Mouse (Mus musculus): ENCODE measurements around the gene Rarres2. TPM values are rescaled to one million over a fixed set of nuclear protein-coding genes. Genes with fewer than 3 reads are reported as not detected.

The Rarres2 gene
- polyA plus RNA-seq (2012; rRNA removed; ENCODE audit: low replicate concordance) = 29.5 and 42.3 TPM in 2 replicates

DNA sequence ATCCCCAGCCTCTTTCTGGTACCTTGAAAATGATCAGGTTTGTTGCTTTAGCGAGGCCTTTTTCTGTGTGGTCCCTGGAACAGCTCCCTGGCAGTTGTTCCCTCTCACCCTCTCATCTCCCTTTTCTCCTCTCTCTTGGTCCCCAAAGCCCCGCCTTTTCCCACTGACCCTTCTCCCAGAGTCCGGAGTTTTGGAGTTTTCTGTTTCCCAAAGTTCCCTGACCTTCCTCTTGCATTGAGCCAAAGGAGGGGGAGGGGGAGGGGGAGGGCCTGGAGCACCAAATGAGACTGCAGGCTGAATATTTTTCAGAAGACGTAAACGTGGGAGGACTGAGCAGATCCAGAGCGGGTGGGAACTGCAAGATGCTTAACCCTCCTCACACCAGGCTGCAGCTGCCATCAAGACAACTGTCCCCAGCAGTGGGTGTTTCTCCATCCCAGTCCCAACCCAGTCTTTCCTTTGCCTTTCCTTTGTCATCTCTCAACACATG, at the start of gene Rarres2:
Rarres2 (minus strand) TSS at position 218 of the 490 bp plus-strand sequence.

GRCm38 (mm10) chr6:48601271-48602079, 28.9 kb upstream of the Rarres2 start, which contains the start of gene Zfp775:
TSS of gene Zfp775 (plus strand) at chr6:48602063.

GRCm38 (mm10) chr6:48593158-48594042, 20.8 kb upstream of the Rarres2 start, which contains the start of the genes Repin1 and Gm44965:
TSS of gene Repin1 (plus strand) at chr6:48593883.
TSS of gene Gm44965 (plus strand) at chr6:48593941.

DNA sequence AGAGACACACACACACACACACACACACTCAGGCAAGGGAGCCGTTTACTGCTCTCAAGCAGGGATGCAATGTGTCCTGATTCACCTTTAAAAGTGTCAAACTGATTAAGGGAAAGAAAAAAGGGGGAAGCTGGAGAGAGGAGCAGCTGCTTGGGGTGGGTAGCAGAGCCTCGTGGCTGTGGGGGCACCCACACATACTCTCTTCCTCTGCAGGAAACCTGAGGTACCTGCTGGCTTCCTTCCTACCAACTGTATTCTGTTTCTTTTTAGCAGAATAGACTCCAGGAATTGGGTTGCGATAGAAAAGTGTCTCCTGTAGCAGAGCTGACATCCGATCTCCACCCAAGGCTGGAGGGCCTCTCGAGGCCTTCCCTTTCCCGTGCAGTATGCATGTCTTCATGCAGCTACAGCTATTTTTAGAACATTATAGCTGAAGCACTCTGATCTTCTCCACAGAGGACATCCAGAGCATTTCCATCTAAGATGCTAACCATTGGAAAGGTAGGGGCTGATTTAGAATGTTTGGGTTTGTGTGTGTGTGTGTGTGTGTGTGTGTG, 16.7 kb upstream of the Rarres2 start, which contains the start of gene Gm45021:
Gm45021 (plus strand) TSS at position 417 of the 557 bp plus-strand sequence.

DNA sequence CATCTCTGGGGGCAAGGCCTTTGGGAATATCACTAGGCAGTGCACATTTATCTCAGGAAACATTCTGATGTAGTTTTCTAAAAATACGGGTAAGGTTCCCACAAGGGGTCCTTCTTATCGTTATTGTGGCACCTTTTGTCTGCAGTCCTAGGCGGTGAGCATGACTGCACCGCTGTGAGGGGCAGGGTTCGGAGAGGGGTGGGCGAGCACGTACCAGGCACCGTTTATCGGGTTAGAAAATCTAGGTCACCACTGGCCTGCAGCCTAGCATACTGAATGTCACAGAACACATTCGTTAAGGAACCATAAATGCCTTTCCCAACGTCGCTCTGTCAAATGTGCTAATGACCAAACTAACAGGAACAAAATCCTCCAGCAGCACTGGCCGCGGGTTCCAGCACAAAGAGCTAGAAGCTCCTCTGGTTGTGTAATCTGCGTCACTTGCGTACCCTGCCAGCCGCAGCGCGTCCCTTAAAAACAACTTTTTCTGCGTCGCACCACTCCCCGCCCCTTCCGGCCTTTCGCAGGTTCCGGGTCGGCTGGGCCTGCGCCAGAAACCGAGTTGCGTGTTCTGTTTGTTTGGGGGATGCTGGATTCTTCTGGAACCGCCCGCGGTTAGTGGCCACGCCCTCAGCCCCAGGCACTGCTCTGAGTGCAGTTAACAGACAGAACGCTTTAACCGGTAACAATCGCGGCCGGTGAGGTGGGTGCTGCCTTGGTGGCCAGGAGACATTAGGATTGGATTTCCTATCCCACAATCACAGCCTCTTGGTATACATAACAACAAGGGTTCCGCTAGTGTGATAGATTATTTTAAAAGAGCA, 18.1 kb downstream of the Rarres2 start, which contains the start of gene Lrrc61:
Lrrc61 (plus strand) TSS at position 517 of the 824 bp plus-strand sequence.

DNA sequence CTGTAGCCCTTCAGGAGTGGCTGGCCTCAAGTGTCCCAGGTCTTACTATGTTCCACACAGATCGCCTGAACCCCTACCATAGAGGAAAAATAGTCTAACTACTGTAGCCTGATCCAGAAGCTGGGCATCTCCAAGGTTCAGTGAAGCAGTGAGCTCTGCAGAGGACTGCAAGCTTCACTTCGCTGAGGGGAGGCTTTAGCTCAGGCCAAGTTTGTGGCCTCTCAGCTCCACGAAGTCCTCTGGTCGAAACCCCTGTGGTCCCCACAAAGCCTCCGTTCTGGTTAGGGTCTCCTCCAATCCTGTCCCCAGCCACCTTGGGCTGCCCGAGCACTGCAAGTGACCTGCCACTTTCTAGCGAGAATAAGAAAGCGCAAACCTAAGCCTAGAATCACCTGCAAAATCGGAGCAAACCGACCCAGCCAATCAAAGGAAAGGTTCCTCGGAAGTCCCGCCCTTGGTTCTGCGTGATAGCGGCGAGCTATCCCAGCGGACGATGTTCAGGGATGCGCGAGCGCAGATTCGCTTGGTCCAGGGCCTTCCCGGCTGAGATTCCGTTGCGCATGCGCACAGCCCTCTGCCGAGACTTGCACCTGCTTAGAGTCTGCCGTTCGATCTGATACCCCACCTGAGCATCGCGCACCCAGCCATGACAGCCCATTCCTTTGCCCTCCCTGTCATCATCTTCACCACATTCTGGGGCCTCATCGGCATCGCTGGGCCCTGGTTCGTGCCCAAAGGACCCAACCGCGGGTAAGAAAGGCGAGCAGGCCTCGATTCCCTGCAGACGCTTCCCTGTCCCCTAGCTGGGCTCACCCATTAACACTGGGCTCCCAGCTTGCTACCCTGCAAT, 35.3 kb downstream of the Rarres2 start, which contains the start of gene Atp6v0e2:
Atp6v0e2 (plus strand) TSS at position 511 of the 850 bp plus-strand sequence.

Other genes with a start within 250 kb of the Rarres2 start
- 9.1 and 12.5 TPM in 2 replicates for gene Krba1, start 177.2 kb downstream of the Rarres2 start, polyA plus RNA-seq (2012; rRNA removed; ENCODE audit: low replicate concordance)
- 21.7 and 31.1 TPM in 2 replicates for gene Zfp467, start 127.0 kb downstream of the Rarres2 start, polyA plus RNA-seq (2012; rRNA removed; ENCODE audit: low replicate concordance)
- 0.99 and 1.9 TPM in 2 replicates for gene Sspo, start 124.6 kb downstream of the Rarres2 start, polyA plus RNA-seq (2012; rRNA removed; ENCODE audit: low replicate concordance)
- 21.6 and 36.5 TPM in 2 replicates for gene Atp6v0e2, start 35.2 kb downstream of the Rarres2 start, polyA plus RNA-seq (2012; rRNA removed; ENCODE audit: low replicate concordance)
- 17.9 and 19.5 TPM in 2 replicates for gene Lrrc61, start 18.0 kb downstream of the Rarres2 start, polyA plus RNA-seq (2012; rRNA removed; ENCODE audit: low replicate concordance)
- not detected in 2 replicates for gene Gm45021, start 16.8 kb upstream of the Rarres2 start, polyA plus RNA-seq (2012; rRNA removed; ENCODE audit: low replicate concordance)
- gene Repin1, start 21.1 kb upstream of the Rarres2 start, polyA plus RNA-seq (2012; rRNA removed; ENCODE audit: low replicate concordance) = 8.1 and 17.1 TPM in 2 replicates
- not detected in 2 replicates for gene Gm44965, start 21.2 kb upstream of the Rarres2 start, polyA plus RNA-seq (2012; rRNA removed; ENCODE audit: low replicate concordance)
- 1.8 and 2.5 TPM in 2 replicates for gene Zfp775, start 29.3 kb upstream of the Rarres2 start, polyA plus RNA-seq (2012; rRNA removed; ENCODE audit: low replicate concordance)
- 0.48 and 0.78 TPM in 2 replicates for gene AI854703, start 54.0 kb upstream of the Rarres2 start, polyA plus RNA-seq (2012; rRNA removed; ENCODE audit: low replicate concordance)
- gene Gimap8, start 74.4 kb upstream of the Rarres2 start, polyA plus RNA-seq (2012; rRNA removed; ENCODE audit: low replicate concordance) = 0.27 and 0.54 TPM in 2 replicates
- gene Gimap9, start 103.3 kb upstream of the Rarres2 start, polyA plus RNA-seq (2012; rRNA removed; ENCODE audit: low replicate concordance) = 0.26 and 0.53 TPM in 2 replicates
- gene Gimap4, start 111.8 kb upstream of the Rarres2 start, polyA plus RNA-seq (2012; rRNA removed; ENCODE audit: low replicate concordance) = 1.3 and 6.1 TPM in 2 replicates
- gene Gimap6, start 135.4 kb upstream of the Rarres2 start, polyA plus RNA-seq (2012; rRNA removed; ENCODE audit: low replicate concordance) = 0.92 and 2.6 TPM in 2 replicates
- gene Gm28053, start 145.8 kb upstream of the Rarres2 start, polyA plus RNA-seq (2012; rRNA removed; ENCODE audit: low replicate concordance) = not detected in 2 replicates
- 0.63 and 2.0 TPM in 2 replicates for gene Gimap7, start 145.8 kb upstream of the Rarres2 start, polyA plus RNA-seq (2012; rRNA removed; ENCODE audit: low replicate concordance)
- gene Gimap1, start 166.3 kb upstream of the Rarres2 start, polyA plus RNA-seq (2012; rRNA removed; ENCODE audit: low replicate concordance) = 10.2 and 21.6 TPM in 2 replicates
- gene Gimap5, start 173.4 kb upstream of the Rarres2 start, polyA plus RNA-seq (2012; rRNA removed; ENCODE audit: low replicate concordance) = 7.1 and 9.2 TPM in 2 replicates
- gene Gimap3, start 198.1 kb upstream of the Rarres2 start, polyA plus RNA-seq (2012; rRNA removed; ENCODE audit: low replicate concordance) = 3.7 and 11.7 TPM in 2 replicates